Mouse (Mus musculus) ES-E14 (cell line): ENCODE data around the gene Olfr235. TPM values are rescaled to one million over a fixed set of nuclear protein-coding genes. Genes with fewer than 3 reads are reported as not detected.

Experiments
- total RNA-seq: library from RNA; depleted of rRNA; stranded (reverse); fragments of 300-350 nt; gene quantifications from 2 replicates; pipeline ENCODE4 v1.2.3, GENCODE M21; 2012; rRNA removed

Olfr235 gene
- total RNA-seq, 1 experiment = not detected

Other genes starting within 250 kb of the Olfr235 start
- 0.11 and 0.27 TPM in 2 replicates for gene Olfr1423, start 219.7 kb upstream of the Olfr235 start, total RNA-seq
- not detected in 2 replicates for gene Olfr1424, start 198.3 kb upstream of the Olfr235 start, total RNA-seq
- 0.21 TPM in 1 of 2 replicates, not detected in the other for gene Olfr1425, start 183.3 kb upstream of the Olfr235 start, total RNA-seq
- not detected in 2 replicates for gene Olfr1426, start 169.0 kb upstream of the Olfr235 start, total RNA-seq
- gene Olfr1427, start 157.7 kb upstream of the Olfr235 start, total RNA-seq = 0.18 TPM in 1 of 2 replicates, not detected in the other
- gene Olfr1428, start 145.1 kb upstream of the Olfr235 start, total RNA-seq = not detected in 2 replicates
- not detected in 2 replicates for gene Olfr76, start 137.8 kb upstream of the Olfr235 start, total RNA-seq
- gene Olfr1555-ps1, start 90.9 kb upstream of the Olfr235 start, total RNA-seq = not detected in 2 replicates
- gene Olfr1431, start 60.4 kb upstream of the Olfr235 start, total RNA-seq = 0.18 TPM in 1 of 2 replicates, not detected in the other
- gene Olfr1432, start 28.4 kb upstream of the Olfr235 start, total RNA-seq = not detected in 2 replicates
- not detected in 2 replicates for gene Olfr262, start 19.4 kb upstream of the Olfr235 start, total RNA-seq
- gene Olfr1434, start 18.8 kb downstream of the Olfr235 start, total RNA-seq = not detected in 2 replicates
- not detected in 2 replicates for gene Olfr1436, start 38.1 kb downstream of the Olfr235 start, total RNA-seq
- not detected in 2 replicates for gene Olfr1437, start 64.1 kb downstream of the Olfr235 start, total RNA-seq
- gene Olfr1438-ps1, start 74.9 kb downstream of the Olfr235 start, total RNA-seq = not detected in 2 replicates
- not detected in 2 replicates for gene Olfr1440, start 126.2 kb downstream of the Olfr235 start, total RNA-seq
- gene Olfr1441, start 156.4 kb downstream of the Olfr235 start, total RNA-seq = 0.13 TPM in 1 of 2 replicates, not detected in the other
- not detected in 2 replicates for gene Pfpl, start 166.9 kb downstream of the Olfr235 start, total RNA-seq
- gene Mpeg1, start 199.7 kb downstream of the Olfr235 start, total RNA-seq = 0.05 and 0.18 TPM in 2 replicates
- 1.4 and 2.2 TPM in 2 replicates for gene Dtx4, start 240.4 kb downstream of the Olfr235 start, total RNA-seq